Mouse (Mus musculus) mouse embryonic stem cell (cell line): ENCODE results near the gene Sema3a.
"Not testable (repeated sequence)": the region's sequence is repeated elsewhere in the genome, so short reads cannot be mapped to it uniquely, and the experiment has no call there.

ENCODE experiments used
- in situ Hi-C, 2 experiments: fragments of 300-500 bp; cut with MboI; formaldehyde crosslinking; loops; 1 replicate in 1 of 2; 3 replicates in 1 of 2; pipeline ENCODE4 v1.14.3; 2019 to 2020; ENCODE audit warnings: low sequenced_read_pairs in 2 of 2, low pct_unique_long_range_greater_than_20kb in 1 of 2, mixed read lengths in 1 of 2; ENCODE audit not compliant: unreplicated experiment in 1 of 2

The Sema3a gene

DNA sequence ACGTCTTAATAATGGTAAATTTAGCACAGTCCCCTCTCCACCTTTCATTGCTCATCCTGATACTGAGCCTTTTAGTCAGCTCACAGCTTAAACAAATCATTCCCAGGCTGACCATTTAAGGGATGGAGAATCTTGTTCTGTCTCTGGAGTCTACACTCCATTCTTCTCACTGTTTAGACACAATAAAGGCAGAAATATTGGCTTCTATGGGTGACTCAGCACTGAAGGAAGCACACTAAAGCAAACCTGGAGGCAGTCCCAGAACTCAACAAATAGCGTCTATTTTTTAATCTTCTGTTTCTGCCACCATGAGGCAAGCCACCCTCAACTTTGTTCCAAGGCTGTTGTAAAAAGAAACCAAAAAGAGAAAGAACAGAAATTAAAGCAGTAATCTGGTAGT lies 374.6 kb downstream of the Sema3a start:
- in situ Hi-C loops, result no loop called here

DNA sequence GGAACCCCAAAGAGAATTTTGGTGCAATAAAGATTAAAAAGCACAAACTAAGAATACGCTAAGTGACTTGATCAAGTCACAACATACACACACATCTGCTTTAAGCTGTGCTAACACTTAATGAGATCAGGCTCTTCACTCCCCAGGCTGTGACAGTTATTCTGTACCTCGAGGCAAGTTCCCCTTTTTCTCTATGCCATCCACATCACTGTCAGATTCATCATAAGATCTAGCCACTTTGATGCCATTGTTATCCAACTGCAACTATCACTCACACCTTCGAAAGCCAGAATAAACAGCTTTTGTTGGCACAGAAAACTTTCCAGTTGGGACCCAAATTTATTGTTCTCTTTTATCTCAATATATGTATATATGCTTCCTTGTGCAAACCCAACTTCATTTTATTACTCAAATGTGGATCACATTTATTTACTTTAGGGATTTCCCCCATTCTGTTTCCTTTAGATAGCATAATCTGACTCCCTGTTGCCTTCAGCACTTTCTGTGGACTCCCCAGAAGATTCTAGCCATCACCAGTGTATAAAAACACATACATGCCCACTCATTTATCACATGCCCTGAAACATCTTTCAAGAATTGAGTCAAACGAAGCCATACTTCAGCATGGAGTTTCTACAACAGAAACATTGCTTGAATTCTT lies 380.8 kb downstream of the Sema3a start:
- in situ Hi-C loops, result no loop called here

DNA sequence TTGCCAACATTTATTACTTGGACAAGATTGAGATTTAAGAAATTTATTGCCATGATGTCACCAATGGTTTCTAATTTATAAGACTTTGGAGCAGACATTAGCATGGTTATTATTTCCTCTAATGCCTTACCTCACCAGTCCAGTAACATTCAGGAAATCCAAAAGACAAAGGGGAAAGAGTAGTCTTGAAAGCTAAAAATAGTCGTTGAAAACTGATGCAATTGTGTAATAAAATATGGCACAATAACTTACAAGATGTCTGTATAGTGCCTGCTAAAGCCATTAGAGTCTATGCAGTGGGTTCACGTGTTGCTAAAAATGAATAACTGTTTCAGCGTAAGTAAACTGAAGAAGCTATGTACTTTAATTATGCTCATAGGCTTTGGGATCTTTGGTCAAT lies 383.9 kb downstream of the Sema3a start:
- in situ Hi-C loops, result no loop called here

DNA sequence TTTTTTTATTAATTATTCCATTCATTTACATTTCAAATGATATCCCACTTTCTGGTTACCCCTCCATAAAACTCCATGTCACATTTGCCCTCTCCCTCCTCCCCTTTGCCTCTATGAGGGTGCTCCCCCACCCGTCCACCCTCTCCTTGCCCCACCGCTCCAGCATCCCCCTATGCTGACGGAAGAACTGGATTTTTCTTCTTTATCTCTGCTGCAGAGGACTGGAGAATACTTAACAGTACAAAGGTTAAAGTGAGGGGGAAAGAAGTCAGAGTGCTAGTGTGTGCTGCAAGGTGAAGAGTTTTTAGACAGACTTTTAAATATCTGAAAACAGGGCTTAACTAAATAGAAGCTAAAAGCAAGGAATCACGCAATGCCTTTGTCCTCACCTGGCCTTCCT lies 391.8 kb downstream of the Sema3a start:
- in situ Hi-C loops, result no loop called here

DNA sequence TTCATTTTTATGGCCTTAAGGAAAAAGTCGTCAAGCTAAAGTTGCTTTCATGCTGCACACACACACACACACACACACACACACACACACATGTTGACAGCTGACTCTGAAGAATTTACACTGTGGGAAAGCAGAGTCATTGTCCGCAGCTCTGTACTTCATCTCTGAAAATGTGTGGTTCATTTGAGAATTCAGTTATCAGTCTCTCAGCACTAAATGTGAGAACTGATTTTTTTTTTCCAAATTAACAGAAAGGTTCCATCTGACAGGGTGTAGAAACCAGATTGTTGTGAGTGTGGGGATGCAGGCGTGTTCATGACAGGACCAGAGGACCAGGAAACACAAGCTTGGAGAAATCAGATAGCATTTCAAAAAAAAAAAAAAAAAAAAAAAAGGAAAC lies 400.4 kb downstream of the Sema3a start:
- in situ Hi-C loops, result no loop called here

DNA sequence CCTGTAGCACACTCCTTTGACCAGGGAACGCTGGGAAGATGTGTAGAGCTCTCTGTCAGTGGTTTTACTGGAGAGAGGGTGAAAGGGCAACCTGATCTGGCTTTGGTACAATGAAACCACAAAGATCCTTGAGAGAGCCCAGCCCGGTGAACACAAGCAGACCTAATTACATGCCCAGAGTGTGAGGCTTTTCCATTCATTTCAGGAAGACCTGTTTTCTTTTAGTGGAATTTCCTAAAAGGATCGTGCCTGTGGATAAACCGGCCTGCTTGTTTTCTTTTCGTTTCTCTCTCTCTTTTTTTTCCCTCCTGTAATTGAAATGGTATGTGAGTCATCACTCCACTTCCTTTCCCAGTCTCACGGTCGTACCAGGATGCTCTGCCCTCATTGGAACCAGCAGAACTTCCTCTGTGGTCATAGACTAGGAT lies 401.8 kb downstream of the Sema3a start:
- in situ Hi-C loops, result no loop called here

DNA sequence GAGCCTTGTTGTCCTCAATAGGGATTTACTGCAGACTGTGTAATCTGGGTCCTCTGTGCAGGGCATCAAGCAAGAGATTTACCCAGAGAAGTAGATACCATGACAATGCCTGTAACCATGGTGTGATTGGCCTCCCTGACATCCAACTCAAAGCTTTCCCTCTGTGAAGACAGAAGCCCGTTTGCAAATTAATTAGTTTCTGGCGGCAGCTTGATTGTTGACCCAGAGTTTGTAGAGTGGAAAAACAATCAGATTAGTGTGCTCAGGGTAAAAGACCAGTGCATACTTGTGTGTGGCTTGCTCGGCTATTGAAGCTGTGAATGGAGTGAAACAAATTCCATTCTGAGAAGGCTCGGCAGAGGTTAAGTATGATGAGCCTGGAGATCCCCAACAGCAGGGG lies 404.0 kb downstream of the Sema3a start:
- in situ Hi-C loops, result no loop called here

DNA sequence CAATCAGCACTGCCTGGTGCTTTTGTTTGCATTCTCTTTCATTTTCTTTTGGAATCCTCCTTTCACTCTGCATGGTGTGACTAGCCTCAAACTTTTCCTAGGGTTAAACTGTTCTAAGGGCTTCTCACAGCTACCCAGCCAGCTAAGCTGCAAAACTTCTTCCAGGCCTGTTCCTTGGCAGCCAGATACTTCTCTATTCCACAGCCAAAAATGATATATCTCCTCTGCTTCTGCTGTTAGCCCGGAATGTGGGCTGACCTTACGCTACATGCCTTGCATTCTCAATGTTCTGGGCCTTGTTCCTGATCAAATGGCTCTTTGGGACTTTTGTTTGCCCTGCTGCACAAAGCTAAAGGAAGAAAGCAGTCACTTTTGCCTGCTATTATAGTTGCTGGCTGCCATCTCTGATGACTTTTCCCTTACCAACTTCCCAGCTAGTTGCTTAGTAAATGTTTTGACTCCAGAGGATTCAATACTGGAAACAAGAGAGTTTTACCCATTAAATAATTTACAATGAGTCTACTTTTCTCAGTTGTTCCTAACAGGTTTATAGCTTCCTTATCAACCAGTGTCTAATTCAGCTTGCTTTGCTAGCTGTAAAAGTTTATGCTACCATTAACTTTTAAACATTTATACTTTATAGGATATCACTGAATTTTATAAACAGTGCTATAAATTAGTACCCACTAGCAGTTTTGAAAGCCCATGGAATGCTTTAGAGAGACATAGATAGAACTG lies 422.4 kb downstream of the Sema3a start:
- in situ Hi-C loops, result no loop called here

DNA sequence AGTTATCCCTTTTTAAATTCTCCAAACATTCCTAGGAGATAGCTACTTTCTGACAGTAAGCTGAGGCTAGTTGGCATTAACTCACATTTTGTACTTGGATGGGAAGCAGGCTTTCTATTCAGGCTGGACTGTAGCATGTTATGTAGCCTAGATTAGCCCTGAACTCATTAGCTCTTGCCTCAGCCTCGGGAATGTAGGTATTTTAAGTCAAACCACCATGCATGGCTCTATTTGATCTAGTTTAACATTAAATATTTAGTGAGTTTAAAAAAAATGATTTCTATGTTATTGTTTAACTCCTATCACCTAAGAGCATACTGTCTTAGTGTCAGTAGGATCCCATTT lies 423.0 kb downstream of the Sema3a start:
- in situ Hi-C loops, result no loop called here

DNA sequence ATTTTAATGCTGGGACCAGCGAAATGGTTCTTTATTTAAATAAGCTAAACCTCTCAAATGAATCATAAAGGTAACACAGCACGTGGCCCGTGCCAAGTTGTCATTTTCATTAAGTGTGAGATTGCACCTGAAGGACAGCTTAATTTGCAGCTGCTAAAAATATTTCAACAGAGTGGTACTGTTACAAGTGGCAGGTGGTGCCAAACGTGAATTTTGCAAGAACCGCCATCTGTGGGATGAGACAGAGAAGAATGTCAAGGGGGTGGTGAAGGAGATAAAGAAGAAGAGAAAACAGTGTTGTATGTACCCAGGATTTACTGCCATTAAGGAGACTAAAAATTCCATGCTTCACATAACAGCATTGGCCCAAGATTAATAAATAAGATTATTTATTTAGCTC lies 423.9 kb downstream of the Sema3a start:
- in situ Hi-C loops, result no loop called here

DNA sequence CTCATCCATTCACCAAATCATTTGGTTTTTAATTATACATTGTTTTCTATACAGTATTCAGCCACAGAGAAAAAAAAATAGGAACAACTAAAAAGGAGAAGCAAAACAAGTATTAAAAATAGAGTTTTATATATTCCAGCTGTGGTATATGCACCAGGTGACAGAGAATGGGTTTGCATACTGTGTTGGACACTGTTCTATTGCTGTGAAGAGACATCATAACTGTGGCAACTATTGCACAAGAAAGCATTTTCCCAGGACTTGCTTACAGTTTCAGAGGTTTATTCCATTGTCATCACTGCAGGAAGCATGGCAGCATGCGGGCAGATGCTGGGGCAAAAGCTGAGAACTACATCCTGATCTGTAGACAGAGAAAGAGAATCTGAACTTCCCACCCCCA lies 425.7 kb downstream of the Sema3a start:
- in situ Hi-C loops, result no loop called here

DNA sequence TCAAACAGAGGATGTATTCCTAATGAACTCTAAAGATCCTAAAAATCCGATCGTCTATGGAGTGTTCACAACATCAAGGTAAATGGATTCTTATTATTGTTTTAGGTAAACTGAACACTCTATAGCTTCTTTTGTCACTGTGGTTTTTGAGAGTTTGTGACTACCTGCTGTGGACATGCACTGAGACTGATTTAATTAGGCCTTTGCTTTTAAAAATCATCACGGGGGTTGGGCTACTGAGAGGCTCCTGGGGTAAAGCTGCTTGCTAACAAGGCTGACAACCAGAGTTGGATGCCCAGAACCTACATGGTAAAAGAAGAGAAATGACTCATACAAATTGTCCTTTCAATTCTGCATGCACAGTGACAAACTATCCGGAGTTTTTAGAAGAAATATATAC lies 432.0 kb downstream of the Sema3a start:
- in situ Hi-C loops, result no loop called here

DNA sequence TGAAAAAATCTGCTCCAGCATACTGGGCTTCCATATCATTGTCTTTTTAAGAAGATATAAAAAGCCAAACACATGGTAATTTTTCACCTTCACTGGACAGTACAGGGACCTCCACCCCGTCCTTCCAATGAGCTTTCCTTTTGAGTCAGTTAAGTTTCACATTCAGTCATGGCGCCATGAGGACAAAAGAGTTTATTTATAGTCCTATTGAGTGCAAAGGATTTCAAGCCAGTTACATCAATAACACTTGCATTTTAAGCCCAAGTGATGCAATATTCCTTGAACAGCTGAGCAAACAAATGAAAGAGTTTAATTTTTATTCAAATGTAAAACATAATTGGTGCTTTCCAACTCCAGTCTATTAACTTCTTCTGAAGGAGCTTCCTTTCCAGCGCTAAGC lies 448.7 kb downstream of the Sema3a start:
- in situ Hi-C loops, result no loop called here

DNA sequence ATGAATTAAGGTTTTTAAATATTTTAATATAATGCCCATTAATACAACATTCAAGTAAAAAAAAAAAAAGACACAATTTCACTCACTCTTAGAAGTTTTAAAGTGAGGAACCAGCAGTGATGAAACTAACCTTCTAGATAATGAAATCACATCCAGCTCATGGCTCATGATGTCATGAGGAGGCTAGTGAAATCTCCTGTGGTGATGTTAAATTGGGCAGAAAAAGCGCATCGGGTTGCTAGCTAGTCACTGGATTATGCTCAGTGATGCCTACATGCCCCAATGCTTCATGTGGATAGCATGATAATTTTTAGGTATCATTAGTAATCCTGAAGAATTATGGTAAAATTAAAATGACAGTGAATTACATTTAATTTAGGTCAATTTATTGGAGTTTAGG lies 453.9 kb downstream of the Sema3a start:
- in situ Hi-C loops, result no loop called here

DNA sequence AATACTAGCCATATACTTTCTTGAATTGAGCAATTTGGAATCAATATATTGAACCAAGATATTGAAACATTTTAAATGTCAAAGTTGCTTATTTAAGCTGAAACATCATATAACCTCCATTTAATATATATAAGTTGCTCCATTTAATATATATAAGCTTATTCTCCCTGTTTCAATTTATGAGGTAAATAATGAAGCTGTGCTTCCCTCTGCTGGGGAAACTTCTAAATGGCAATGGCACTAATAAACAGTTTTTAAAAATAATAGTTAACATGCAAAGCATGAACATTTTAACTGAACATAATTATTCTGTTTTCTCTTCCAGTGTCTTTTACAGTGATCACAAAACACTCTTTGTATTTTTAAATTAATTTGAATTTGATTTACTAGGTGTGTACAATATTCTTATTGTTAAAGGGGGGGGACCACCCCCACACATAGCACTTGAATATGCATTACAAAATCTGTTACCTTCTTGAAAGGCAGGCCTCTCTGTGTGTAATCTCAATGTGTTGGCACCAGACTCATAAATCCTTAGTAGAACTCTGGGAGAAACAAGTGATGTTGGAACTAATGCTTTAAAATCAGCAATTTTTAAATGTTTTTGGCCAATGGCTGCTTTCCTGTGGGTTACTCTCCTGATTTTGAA lies 460.5 kb downstream of the Sema3a start:
- in situ Hi-C loops, result no loop called here

DNA sequence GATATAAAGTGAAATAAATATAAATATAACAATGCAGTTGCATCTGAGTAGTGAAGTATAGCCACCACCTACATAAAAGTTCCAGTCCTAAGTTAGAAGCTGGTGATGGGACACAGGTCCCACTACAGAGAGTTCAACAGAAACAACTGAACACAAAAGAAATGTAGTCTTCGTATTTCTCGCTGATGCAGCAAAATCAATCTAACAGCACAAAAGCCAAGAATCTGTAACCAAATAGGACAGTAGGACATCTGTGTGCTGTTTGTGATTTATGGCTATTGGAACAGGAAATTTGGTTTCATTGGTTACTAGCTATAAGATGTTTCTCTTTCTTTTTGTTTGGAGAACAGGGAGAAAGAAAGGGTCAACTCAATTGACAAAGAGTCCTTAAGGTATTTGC lies 469.2 kb downstream of the Sema3a start:
- in situ Hi-C loops, result no loop called here

DNA sequence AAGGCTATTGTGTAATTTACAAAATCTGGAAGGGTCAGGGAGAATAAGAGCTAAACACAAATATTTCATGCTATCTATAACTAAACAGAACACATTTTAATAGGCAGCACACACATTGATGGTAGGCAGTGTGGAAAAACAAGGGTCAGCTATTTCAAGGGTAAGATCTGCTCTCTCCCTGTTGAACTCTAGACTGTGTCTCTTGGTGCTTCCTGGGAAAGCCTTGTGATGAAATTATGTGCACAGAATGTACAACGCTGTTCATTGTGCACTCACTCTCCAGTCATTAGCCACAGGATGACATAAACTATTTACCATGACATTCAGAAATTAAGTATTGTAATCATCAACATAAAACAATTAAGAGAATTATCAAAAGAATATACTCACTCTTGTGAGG lies 486.4 kb downstream of the Sema3a start:
- in situ Hi-C loops, result no loop called here

DNA sequence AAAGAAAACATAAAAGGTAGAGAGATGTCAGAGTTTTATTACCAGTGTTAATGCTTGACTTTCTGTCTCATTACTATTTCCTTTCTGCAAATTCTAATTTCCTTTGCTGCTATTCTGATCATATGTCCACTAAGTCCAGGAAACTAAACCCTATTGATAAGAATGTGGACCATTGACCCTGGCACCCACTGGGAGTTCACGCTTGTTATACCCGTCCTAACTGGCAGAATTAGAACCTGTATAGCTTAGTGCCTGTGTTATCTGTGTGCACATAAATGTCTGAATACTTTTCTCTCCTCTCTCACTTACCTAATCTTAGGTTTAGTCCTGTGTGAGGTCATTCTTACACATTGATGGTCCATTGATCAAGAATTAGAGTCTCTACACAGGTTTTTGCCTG lies 486.9 kb downstream of the Sema3a start:
- in situ Hi-C loops, result no loop called here

DNA sequence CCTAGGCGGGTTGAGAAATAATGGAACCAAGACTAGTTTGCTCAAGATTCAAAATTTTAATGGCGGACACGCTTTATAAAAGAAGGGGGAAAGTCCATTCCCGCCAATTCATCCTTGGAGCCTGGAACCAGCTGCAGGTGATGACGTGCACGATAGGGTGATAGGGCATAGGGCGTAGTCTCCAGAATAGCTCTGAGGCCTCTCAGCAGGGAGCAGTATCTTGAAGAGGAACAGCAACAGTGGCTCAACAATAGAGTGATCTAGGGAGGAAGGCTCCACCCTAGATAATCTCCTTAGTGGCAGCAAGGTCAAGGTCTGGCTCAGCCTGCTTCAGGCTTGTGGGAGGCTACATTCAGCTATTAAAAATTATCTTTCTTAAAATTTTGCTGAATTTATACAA lies 489.4 kb downstream of the Sema3a start:
- in situ Hi-C loops, result not testable (repeated sequence)

DNA sequence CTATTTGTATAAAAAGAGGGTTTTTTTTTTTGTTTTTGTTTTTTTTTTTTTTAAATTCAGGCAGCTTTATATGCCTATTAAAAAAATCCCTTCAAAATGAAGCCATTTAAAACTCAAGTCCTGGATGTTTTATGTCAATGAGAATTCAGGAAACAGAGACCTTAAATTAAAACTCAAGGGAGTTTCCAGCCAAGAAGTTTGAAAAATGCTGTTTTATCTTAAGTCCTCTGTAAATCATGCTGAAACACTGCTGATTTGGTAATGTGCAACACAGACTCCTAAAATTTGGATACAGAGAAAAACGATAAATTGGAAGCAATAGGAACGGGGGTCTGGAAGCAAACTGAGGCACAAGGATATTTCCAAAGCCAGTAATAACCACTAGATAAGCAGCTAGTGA lies 490.7 kb downstream of the Sema3a start:
- in situ Hi-C loops, result no loop called here
